Mouse (Mus musculus): Measurements from ENCODE around the gene D130043K22Rik.

- no peak for TF ChIP-seq EP300 (IDR thresholded peaks at IDR 0.05; ENCODE audit: low read depth)
- no peak for TF ChIP-seq CTCF (IDR thresholded peaks at IDR 0.05; ENCODE audit: low read depth)
Measured at GRCm38 (mm10) chr13:24906831-24907570, 62.1 kb downstream of the D130043K22Rik start.

All from liver, embryonic 14.5 days (tissue).